Mouse (Mus musculus) layer of hippocampus, adult 11-12 months (tissue): ENCODE measurements around the gene Gm20388.

Experiments used
- DNase-seq: peaks from one replicate; pipeline ENCODE4 v3.0.0; 2022; ENCODE audit warnings: low spot score

The Gm20388 gene

DNA sequence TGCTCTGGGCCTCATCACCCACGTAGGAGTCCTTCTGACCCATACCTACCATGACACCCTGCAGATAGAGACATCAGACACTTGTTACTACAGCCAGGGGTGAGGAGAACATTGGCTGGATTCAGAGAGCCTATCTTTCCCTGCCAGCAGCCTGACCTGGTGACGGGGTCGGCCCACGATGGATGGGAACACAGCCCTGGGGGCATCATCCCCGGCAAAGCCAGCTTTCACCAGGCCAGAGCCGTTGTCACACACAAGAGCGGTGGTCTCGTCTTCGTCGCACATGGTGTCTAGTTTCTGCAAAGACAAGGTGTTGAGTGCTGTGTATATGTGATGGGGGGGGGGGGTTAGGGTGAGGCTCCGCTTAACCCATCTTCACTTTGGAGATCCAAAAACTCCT lies 3982.8 kb downstream of the Gm20388 start:
- no peak for DNase-seq

DNA sequence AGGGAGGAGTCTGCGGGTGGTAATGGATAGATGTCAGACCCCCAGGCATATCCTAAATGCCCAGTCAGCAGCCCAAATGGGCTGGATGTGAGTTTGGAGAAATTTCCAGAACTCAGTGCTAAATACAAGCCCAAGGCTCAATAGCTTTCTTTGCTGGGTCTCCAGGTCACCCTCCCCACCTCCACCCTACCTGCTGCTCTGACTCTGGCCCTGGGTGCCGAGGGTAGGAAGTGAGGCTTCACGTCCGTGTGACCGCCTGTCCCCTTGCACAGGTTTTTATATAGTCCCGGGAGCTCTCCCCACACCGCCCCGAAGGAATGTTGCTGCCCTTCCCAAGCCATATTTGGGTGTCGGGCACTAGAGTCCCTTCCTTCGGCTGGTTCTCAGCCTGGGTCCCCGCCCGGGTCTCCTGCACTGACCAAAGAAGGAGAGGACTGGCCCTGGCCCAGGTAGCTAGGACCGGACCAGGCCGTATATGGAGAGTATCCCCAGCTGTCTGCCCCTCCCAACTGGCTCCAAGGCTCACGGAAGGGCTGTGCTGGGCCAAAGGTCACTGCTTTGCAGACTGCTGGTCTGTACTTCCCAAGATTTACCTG lies 3984.0 kb downstream of the Gm20388 start, which contains the start of gene Acta1:
Acta1 (minus strand) TSS at position 250 of the 596 bp plus-strand sequence.
- no peak for DNase-seq

DNA sequence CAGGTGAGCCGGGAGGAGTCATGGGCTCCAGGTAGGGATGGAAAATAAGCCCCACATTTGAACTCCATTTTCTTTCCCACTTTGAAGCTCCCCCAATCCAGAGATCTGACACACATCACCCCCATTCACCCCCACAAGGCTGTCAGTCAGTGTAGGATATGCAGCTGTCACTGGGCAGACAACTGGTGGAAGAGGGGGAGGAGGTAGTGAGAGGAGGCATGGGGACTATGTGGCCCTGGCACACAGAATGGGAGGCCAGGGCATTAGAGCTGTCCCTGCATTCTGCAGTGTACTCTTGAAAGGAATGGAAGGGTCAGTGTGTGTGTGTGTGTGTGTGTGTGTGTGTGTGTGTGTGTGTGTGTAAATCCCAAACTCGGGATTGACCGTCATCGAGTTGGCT lies 3984.6 kb downstream of the Gm20388 start:
- no peak for DNase-seq

DNA sequence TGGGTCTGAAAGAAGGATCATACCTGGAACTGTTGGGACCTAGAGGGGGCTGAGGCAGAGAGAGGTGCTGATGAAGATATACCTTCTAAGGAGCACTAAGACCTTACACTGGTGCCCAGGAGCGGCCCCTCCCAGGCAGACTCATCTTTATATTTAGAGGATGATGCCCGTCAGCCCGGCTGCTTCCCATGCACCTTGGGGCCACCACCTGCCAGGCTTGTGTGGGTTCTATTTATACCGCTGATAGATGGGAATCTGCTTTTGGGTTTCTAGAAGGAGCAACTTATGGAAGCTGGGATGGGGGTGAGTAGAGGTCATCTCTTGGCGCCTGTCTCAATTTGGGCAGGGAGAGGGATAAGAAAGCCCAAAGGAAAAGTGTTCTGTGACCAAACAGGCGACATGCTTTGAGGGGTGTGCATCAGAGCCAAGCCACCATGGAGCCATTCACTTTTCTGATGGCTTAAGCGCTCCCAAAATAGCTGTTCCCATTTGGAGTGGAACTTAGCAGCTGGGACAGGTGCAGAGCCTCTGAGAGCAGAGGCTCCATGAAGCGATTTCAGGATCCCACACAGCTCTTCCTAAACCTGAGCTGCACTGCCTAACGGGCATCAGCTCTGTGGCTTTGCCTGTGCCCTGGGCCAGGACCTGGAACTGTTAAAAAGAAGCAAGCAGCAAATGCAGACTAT lies 3985.2 kb downstream of the Gm20388 start:
- no peak for DNase-seq

DNA sequence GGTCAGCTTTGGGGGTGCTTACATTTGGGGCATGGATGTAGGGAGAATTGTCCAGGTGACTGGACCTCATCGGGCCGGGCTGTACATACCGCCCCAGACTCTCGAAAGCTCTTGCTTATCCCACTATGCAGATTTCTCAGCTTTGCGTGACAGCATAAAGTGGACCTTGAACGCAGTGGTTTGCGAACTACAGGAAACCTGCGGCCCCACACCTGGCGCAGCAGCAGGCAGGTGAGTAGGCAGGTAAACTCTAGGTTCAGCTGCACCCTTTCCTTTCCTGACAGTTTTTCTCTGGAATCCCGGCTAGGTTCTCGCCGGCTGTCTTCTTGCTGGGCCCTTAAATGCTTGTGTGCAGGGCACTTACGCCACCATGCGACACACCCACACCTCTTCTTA lies 3985.7 kb downstream of the Gm20388 start:
- DNase-seq, result no peak

DNA sequence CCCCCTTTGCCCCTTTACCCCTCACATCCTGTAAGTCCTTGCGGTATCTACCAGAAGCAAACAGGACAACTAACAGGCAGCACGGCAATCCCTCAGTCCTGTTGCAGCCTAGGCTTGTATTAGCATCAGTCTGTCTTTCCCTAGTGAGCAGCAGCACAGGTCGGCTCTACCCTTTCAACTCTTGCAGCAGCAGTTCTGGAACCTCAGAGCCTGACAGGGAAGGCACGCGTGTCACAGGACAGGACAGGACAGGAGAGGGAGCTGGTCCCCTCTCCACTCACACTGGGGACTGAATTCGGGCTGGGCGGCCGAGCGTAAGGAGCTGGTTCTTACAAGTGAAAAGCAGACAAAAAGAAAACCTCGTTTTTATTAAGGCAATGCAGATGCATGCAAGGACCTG lies 3986.1 kb downstream of the Gm20388 start:
- no peak for DNase-seq

DNA sequence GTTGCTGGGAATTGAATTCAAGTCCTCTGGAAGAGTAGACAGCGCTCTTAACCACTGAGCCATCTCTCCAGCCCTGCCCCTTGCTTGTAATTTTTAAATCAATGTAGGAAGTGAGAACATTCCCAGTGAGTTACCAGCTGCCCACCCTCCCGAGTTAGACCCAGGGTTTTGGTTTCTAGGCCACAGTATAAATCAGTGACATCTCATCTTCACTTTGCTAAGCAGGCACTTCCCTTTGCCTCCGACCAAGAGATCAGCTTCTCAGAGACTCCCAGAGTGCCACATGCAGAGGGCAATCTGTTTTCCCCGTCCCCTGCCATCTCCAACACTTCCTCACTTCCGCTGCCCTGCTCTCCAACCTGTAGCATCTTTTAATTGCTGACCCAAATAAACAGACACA lies 3987.9 kb downstream of the Gm20388 start:
- DNase-seq, result no peak

DNA sequence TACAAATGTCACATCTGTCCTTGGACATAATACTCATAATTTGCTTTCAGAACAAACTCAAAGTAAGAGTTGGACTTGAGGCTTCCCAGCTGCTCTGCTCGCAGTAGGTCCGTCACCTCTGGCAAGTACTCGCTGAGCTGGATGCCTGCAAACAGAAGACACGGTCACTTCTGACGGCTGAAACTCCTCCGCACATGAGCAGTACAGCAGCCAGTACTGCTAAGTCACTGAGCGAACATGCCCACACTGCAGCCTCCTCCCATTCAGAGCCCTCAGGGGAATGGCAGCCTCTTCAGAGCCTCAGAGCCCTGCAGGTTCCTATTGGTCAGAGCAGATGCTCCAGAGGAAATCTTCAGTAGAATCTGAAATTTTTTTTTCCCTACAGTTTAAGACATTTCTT lies 3988.7 kb downstream of the Gm20388 start:
- DNase-seq, result no peak

DNA sequence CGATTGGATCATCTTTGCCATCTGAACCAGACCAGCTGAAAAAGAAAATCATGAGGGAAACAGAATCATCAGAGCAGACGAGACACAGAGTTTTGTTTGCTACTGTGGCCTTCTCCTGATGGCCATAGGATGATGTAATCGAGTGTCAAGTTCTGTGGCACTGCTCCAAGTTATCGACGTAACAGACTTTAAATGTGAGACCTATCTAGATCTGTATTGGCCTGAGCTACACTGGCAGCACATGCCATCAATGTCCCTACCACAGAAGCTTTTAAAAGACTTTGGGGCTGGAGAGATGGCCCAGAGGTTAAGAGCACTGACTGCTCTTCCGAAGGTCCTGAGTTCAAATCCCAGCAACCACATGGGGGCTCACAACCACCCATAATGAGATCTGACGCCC lies 3992.0 kb downstream of the Gm20388 start:
- DNase-seq, result no peak

DNA sequence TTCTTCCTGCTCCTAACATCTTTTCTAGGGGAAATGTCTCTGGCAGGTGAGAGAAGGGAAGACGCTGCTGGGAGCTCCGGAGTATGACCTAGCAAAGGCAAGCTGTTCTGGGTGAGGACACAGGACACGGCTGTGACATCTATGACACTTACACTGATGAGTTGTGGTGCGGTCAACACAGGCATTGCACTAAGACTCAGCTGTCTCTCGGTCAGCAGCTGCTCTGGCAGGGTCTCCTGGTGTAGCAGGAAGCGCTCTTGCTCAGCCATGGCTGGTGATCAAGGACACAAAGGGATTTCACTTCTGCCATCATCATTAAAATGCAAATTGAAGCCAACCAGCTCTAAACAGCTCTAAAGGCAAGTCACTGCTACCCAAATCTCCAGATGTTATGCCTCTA lies 3997.0 kb downstream of the Gm20388 start:
- no peak for DNase-seq

DNA sequence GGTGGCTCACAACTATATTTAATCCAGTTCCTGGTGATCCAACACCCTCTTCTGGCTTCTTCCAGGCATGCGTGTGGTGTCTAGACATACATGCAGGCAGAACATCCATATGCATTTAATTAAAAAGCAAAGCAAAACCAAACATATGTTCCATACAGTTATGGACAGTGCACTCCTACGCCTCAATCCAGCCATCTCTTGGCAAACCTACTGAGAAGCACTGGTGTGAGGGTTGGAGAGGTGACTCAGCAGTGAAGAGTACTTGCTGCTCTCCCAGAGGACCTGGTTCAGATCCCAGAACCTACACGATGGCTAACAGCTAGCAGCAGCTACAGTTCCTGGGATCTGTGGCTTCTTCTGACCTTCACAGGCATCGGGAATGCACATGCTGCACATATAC lies 4001.6 kb downstream of the Gm20388 start:
- DNase-seq, result no peak

DNA sequence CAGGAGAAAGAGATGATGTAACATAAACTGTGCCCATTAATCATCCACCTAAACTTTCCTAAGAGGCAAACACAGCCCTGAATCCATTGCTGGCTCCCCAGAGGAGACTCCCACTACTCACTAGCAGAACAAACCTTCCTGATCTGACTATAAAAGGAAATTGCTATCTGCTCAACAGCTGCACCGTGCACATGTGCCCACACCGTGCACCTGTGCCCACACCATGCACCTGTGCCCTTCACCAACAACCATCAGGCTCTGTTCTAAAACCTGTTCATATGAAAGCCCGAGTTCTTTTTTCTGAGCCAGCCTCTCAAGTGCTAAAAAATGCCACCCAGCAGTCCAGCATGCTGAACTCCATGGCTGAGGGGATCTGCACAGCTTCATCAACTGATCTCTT lies 4004.0 kb downstream of the Gm20388 start:
- DNase-seq, result no peak

DNA sequence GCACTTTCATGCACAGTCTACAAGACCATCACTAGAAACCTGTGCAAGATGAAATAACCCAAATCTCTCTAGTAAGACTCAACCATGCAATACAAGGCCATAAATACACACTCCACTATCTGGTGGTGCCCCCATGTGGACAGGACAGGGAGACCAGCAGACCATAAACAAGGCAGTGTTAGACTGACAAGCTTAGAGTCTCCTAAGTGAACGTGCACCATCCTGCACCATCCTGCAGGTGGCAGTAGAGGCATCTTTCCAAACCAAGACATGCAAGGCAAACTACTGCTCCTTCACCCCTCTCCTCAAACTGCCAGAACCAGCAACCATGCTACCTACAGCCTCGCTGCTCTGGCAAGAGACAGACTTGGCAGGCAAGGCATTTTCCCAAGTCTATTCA lies 4014.1 kb downstream of the Gm20388 start:
- DNase-seq, result peak; percentile 86

DNA sequence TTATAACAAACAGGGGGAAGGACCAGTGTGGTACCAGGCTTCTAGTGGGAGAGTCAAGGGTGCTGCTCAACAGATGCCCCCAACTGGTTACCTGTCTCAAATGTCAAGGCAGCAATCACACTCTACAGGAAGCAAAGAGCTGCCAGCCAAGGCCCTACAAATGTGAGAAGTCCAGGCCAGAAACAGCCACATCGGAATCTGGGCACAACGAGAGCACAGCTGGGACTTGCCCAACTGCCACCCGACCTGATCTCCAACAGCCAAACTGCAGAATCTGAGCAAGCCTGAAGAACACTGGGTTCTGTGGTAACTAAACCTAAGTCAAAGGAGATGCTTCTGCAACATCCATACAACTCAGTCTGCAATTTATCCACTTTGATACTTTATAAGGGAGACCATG lies 4015.0 kb downstream of the Gm20388 start:
- no peak for DNase-seq

DNA sequence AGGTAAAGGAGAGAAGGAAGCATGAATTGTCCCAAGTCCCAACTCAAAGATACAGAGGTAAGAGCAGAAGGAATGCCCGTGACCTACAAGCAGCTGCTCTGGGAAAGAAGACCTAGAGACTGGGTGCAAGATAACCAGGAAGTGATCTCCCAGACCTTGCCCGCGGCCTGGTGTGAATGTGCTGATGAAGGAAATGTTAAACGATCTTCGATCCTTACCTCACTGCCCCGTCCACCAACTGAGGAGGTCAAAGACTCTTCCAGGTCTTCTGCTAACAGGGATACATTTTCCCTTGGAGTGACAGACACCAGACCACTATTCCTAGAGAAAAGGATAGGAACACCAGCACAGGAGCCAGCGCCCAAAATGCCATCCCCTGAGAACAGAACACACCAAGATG lies 4018.4 kb downstream of the Gm20388 start:
- no peak for DNase-seq

DNA sequence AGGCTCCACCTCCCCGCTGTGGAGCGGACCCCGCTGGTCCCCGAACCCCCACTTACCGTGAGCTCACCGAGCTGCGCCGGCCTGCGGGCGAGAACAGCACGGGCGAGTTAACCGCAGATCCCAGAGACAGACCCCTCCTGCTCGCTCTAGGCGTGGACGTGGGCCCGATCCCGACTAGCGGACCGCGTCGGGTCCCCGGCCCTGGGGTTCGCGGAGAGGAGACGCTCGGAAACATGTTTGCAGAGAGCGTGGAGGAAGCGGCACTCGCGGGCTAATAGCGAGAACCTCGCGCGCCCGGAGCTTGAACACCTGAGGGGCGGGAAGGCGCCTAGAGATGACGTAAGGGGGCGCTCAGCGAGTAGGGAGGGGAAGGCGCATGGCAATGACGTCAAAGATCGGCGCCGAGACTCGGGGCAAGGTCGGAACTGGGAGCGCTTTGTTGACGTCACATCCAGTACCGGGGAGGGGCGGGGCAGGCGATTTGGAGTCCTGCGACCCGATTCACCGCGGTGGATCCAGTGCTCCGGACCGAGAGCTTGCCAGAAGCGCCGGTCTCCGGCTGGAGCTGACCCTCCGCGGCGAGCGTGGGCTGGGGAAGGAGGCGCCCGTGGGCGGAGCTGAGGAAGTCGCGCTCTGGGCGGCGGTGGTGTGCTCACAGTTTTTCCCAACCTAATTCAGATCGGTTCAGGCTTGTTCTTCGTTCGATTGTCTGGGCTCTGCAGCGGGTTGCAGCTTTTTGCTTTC lies 4038.5 kb downstream of the Gm20388 start, which contains the start of gene Nup133:
Nup133 (minus strand) TSS at position 324 of the 744 bp plus-strand sequence.
- DNase-seq, result peak; percentile 99

DNA sequence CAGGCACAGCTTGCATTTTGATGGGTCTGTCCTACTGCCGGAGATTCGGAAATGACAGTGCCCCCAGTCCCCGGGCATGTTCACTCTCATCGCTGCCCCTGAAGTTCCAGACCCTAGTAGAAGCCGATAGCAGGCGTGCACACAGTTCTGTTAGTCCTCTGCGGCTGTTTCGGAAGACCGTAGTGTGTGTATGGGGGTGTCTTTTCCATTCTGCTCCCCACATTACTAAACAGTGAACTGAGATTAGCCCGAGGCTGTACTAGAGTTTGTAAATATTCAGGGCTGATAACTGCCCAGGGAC lies 4039.0 kb downstream of the Gm20388 start:
- no peak for DNase-seq

DNA sequence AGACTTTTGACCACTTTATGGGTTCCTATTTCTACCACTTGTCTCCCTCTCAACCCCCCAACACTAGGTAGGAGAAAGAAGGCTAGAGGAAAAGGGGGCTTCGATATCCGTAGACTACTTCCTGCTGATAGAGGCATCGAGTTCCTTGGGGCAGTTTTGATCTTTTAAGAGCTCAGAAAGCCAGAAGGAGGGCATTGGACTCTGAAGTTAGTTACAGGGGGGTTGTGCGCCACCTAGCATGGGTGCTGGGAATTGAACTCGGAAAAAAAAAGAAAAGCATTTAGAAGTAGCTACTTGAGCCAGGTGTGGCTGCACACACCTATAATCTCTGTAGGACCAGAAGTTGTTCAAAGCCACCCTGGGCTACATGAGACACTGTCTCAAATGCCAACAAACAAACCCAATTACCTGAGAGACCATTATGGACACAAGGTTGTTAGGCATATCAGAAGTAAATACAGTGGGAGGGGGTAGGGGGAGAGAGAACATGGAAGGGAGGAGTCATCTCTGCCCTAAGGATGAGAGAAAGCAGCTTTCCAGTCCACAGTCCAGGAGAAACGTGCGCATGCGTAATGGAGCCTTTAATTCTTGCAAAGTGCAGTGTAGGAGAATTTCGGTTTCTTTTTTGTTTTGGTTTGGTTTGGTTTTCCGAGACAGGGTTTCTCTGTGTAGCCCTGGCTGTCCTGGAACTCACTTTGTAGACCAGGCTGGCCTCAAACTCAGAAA lies 4039.6 kb downstream of the Gm20388 start:
- peak; percentile 39 for DNase-seq

DNA sequence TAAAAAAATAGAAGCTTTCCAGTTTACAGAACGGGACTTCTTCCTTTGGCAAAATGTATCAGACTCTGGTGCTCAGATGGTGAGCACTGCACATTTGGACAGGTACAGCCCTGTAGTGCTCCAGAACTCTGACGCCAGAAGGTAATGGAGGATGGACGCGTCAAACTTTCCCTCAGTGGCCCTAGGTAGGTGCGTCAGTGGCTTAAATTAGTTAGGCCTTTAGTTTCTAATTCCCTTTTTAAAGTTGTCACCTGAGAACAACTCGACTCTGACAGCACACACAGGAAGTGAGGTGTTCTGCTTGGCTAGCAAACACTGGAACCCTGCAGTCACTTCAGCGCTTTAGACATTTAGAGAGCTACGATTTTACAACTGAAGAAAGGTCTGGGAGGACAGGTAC lies 4043.0 kb downstream of the Gm20388 start:
- DNase-seq, result no peak

DNA sequence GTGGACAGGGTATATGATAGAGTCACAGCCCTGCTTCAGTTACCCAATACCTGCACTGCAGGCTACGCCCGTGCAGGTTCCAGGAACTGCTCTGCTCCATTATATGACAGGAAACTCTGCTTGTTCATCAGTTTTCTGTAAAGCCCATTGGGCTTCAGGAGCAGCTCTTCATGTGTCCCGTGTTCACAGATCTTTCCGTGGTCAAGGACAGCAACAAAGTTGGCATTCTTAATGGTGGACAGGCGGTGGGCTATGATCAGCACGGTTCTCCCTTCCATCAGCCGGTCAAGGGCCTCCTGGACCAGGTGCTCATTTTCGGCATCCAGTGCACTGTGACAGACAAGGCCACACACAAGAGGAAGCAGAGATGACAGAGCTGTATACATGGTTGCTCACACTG lies 4043.6 kb downstream of the Gm20388 start:
- no peak for DNase-seq

DNA sequence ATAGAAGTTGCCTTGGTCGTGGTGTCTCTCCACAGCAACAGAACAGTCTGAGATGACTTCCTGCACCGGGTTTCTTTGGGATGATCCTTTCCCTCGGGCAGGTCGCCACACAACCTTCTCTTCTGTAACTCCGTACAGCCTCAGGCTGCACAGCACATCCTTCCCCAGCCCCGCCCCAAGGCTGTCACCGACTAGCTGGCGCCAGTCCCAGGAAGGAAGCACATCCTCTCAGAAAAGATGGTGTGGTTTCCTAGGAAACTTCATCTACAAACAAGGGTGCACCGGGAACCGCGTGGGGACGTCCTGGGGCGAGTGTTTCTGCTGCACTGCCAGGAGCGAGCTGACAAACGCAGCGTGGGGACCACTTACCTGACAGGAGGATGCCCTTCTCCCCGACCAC lies 4047.5 kb downstream of the Gm20388 start:
- DNase-seq, result no peak

DNA sequence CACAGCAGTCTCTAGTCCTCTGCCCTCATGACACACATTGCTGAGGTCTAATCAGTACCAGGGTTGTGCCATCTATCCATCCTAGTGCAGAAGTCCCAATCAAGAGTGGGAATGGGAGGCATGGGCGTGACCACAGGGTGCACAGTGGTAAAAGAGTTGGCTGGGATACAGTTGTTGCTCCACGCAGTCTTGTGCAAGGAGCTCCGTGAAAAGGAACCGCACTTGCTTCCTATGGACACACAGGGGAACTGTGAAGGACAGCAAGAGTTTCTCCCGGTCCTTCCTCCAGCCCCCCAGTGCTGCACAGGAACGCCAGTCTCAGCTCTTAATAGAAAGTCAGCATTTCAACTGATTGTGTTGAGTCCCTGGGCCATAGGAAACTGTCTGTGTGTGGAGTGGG lies 4048.8 kb downstream of the Gm20388 start:
- DNase-seq, result no peak

DNA sequence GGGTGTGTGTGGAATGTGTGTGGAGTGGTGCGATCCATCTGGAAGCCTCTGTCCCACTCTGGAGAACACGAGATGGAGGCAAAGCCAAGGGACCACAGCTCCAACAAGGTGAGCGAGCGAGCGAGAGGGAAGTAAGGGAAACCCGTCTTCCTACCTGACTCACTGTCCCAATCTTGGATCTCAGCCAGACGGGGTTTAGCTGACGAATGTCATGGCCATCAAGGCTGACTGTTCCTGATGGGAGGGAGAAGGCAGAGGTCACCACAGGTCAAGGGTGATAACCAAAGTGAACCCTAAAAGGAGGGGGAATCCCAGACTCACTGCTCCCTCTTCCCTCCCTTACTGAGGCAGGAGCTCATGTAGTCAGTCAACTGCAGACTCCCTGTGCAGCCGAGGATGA lies 4049.4 kb downstream of the Gm20388 start:
- DNase-seq, result no peak
